Mouse (Mus musculus) adrenal gland, adult 10 weeks (tissue): ENCODE measurements around the gene Fam228a. TPM values are rescaled to one million over a fixed set of nuclear protein-coding genes. Genes with fewer than 3 reads are reported as not detected.

ENCODE experiments used
- polyA plus RNA-seq: library from polyadenylated mRNA; stranded (reverse); fragments of 350-450 nt; fragmentation: Illumina TruSeq; extraction: RNeasy Lipid Tissue Mini Kit (QIAGEN cat#74804); gene quantifications from one replicate; pipeline ENCODE4 v1.2.3, GENCODE M21; 2014; ENCODE audit warnings: low read depth, low replicate concordance

Fam228a gene
- 0.87 TPM for polyA plus RNA-seq

GRCm38 (mm10) chr12:4738031-4738576, at the start of gene Fam228a:
Gene Fam228a (minus strand): TSS chr12:4738430.

GRCm38 (mm10) chr12:4768492-4769332, 30.5 kb upstream of the Fam228a start, which contains the start of the genes Pfn4 and Fam228b:
Gene Pfn4 (plus strand): TSS chr12:4769022.
Gene Fam228b (minus strand): TSS chr12:4769267.

Other genes with a start within 250 kb of the Fam228a start
- 127 TPM for gene Itsn2, start 145.8 kb downstream of the Fam228a start, polyA plus RNA-seq
- not detected for gene Gm3625, start 145.5 kb downstream of the Fam228a start, polyA plus RNA-seq
- gene Pfn4, start 30.6 kb upstream of the Fam228a start, polyA plus RNA-seq: 4.2 TPM
- gene Fam228b, start 30.8 kb upstream of the Fam228a start, polyA plus RNA-seq: 6.5 TPM
- gene Sf3b6, start 79.1 kb upstream of the Fam228a start, polyA plus RNA-seq: 290 TPM
- 14.2 TPM for gene Fkbp1b, start 103.2 kb upstream of the Fam228a start, polyA plus RNA-seq
- gene Wdcp, start 104.9 kb upstream of the Fam228a start, polyA plus RNA-seq: 6.4 TPM
- gene Mfsd2b, start 135.9 kb upstream of the Fam228a start, polyA plus RNA-seq: 0.23 TPM
- gene Ubxn2a, start 169.3 kb upstream of the Fam228a start, polyA plus RNA-seq: 196 TPM
- gene Atad2b, start 178.9 kb upstream of the Fam228a start, polyA plus RNA-seq: 37.6 TPM